In the genomic region with DNA sequence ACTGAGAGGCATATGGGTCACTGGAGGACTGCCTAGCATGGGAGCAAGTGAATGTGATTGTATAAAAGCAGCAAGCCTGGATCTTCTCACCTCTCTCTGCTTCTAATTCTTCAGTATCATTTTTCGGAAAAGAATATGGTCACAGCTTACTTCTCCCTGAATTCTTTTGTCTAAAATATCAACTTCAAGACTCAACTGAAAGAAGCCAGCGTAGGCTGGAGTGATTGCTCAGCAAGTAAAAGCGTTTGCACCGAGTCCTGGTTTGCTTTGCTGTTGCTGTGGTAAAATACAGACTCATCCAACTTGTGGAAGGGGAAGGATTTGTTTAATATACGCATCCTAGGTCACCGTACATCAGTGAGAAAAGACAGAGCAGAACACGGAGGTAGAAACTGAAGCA, we compare ENCODE assay signal across 20 mouse cellular contexts.
"Had no signal": no experiment of that assay in that cellular context is flagged by ENCODE, and none has a peak within 500 bp of the region (broad histone marks: within the 10 kb centered on the region; RNA-seq: fewer than 3 reads in every experiment).

No protein-coding gene starts in this region.

- DNase-seq: liver, postnatal 0 days; lung, adult 2 months; lung, postnatal 14 days; lung, postnatal 36 days; retina, postnatal 1 day; right cerebral cortex, adult 18-20 months; right cerebral cortex, postnatal 25 days; right cerebral cortex, postnatal 4 days; spleen, adult 18-20 months; thymus, adult 2 months; thymus, postnatal 25 days; thymus, postnatal 4 days had no signal

- H3K4me3 ChIP-seq: lung, embryonic 15.5 days; megakaryocyte, embryonic 14.5 days; midbrain, embryonic 13.5 days; midbrain, embryonic 15.5 days; neural tube, embryonic 12.5 days had no signal

- ATAC-seq: liver, postnatal 0 days; lung, postnatal 0 days; midbrain, embryonic 13.5 days; midbrain, embryonic 15.5 days had no signal

- H3K27me3 ChIP-seq: lung, embryonic 15.5 days; megakaryocyte, embryonic 14.5 days; midbrain, embryonic 13.5 days; midbrain, embryonic 15.5 days; neural tube, embryonic 12.5 days had no signal

- H3K4me2 ChIP-seq: lung, embryonic 15.5 days; midbrain, embryonic 11.5 days; midbrain, embryonic 13.5 days; midbrain, embryonic 15.5 days; neural tube, embryonic 12.5 days had no signal

- H3K4me1 ChIP-seq: lung, embryonic 15.5 days; midbrain, embryonic 13.5 days; midbrain, embryonic 15.5 days; neural tube, embryonic 12.5 days had no signal

- H3K9me3 ChIP-seq: lung, embryonic 15.5 days; megakaryocyte, embryonic 14.5 days; midbrain, embryonic 13.5 days; midbrain, embryonic 15.5 days; neural tube, embryonic 12.5 days had no signal

- H3K27ac ChIP-seq: lung, embryonic 15.5 days; macrophage; midbrain, embryonic 13.5 days; midbrain, embryonic 15.5 days; neural tube, embryonic 12.5 days had no signal

- H3K9ac ChIP-seq: liver, postnatal 0 days; lung, embryonic 15.5 days; midbrain, embryonic 13.5 days; midbrain, embryonic 15.5 days; neural tube, embryonic 12.5 days had no signal

- H3K36me3 ChIP-seq: lung, embryonic 15.5 days; midbrain, embryonic 13.5 days; midbrain, embryonic 15.5 days; neural tube, embryonic 12.5 days had no signal
